8 mouse cellular contexts compared by ENCODE assay signal in genomic region chr2:167349283-167349936, GRCm38 (mm10). TPM values are rescaled to one million over a fixed set of nuclear protein-coding genes. Genes with fewer than 3 reads are reported as not detected.
DNase-seq lines count a peak whose midpoint lies in the region; ATAC-seq lines count a peak whose summit lies in the region.

No protein-coding gene starts in this region.

- ATAC-seq in intestine, embryonic 15.5 days = peak; percentile 95

- peak overlapping the region; percentile 82 for H3K4me2 ChIP-seq in intestine, embryonic 15.5 days (replicated peaks)

- H3K4me1 ChIP-seq in intestine, embryonic 15.5 days (replicated peaks) = peaks cover 7% of the 10 kb centered on the region; the same call in 1 of the 2 replicates

- DNase-seq in adrenal gland, adult 2 months = peak; percentile 97
- DNase-seq in embryo, embryonic 11.5 days (ENCODE audit: low read depth, low spot score) = peak; percentile 94
- DNase-seq in gastrocnemius, postnatal 36 days = peak; percentile 91
- DNase-seq in left cerebral cortex, postnatal 25 days (ENCODE audit: low spot score in 2 of 2) = peak; percentile 90 to 97
- DNase-seq in mesoderm, embryonic 11.5 days (ENCODE audit: low read depth, low spot score) = peak; percentile 97
- DNase-seq in right cerebral cortex, postnatal 25 days = peak; percentile 91
- peak; percentile 91 to 94 for DNase-seq in urinary bladder, postnatal 36 days (ENCODE audit: low spot score in 2 of 2)

- H3K27ac ChIP-seq in intestine, embryonic 15.5 days = no peak overlapping the region

- H3K36me3 ChIP-seq in intestine, embryonic 15.5 days = no peaks in the 10 kb centered on the region

- WGBS in intestine, embryonic 15.5 days = under 1% methylated on average over 49 of the region's 50 CpGs

- peak overlapping the region; percentile 92 for H3K4me3 ChIP-seq in intestine, embryonic 15.5 days (replicated peaks)

- intact Hi-C loops in gastrocnemius, postnatal 36 days (cut with DNase I) = loop anchor here (2.0 kb wide), 1 partner anchor 69 kb away; no protein-coding TSS in a partner anchor
- intact Hi-C loops in left cerebral cortex, postnatal 25 days (cut with DNase I) = loop anchor here (1.0 kb wide), 1 partner anchor 72 kb away; the partner anchor contains the start of gene Slc9a8

- peak overlapping the region; percentile 86 for H3K9ac ChIP-seq in intestine, embryonic 15.5 days

- H3K9me3 ChIP-seq in intestine, embryonic 15.5 days = no peaks in the 10 kb centered on the region

- H3K27me3 ChIP-seq in intestine, embryonic 15.5 days (replicated peaks) = no peaks in the 10 kb centered on the region

RNA-seq across cellular contexts. Expression of gene B4galt5, which starts 0.4 kb away (rescaled TPM):
- total RNA-seq in adrenal gland, adult 2 months (2021) = 100 to 1,000 TPM in 1 of 2 experiments, 10 to 100 TPM in 1; 92.7 to 113 TPM
- 43.9 and 47.6 TPM in 2 replicates for polyA plus RNA-seq in adrenal gland, adult 2 months (2012; rRNA removed)
- 1 to 10 TPM; 6.9 TPM for total RNA-seq in gastrocnemius, postnatal 36 days (2021)
- polyA plus RNA-seq in intestine, embryonic 15.5 days (2015; fragmentation: Nextera tagmentation; extraction: Ambion mirVana) = 9.6 and 10.8 TPM in 2 replicates
- total RNA-seq in left cerebral cortex, postnatal 25 days (2021) = 10 to 100 TPM; 56.4 to 57.8 TPM

Comparison
In these comparisons a context has a peak if more than half of its experiments do, and no peak if none do; other contexts are left out.
1. RNA of gene B4galt5, which starts 0.4 kb away (total RNA-seq): 92.7 to 113 TPM in adrenal gland, adult 2 months and 56.4 to 57.8 TPM in left cerebral cortex, postnatal 25 days; 6.9 TPM in gastrocnemius, postnatal 36 days; every median in the first group is over 4 times any median in the second.
2. Peak in every context shown above with its lines, with median percentiles within 50 percentile points of each other: DNase-seq.